Mouse (Mus musculus) MEL (cell line): ENCODE results near the gene Zfp408. TPM values are rescaled to one million over a fixed set of nuclear protein-coding genes. Genes with fewer than 3 reads are reported as not detected.

ENCODE experiments used
- DNase-seq: peaks from one replicate; pipeline ENCODE4 v3.0.0; 2011; ENCODE audit warnings: low read depth, low spot score
- H3K27ac ChIP-seq: 2 replicates; pipeline ENCODE4 v1.5.1; 2012; ENCODE audit warnings: low read depth, mild to moderate bottlenecking, control low read depth, low read length, moderate library complexity; ENCODE audit not compliant: control insufficient read depth
- H3K27me3 ChIP-seq, 2 experiments: fragments of 150-350 bp in 1 of 2; sonication (generic) in 1 of 2; 2 replicates each; pipeline ENCODE4 v1.6.1; 2012; ENCODE audit warnings: low read length in 2 of 2, mild to moderate bottlenecking in 2 of 2, improper control_type of control experiment in 1 of 2, moderate library complexity in 1 of 2; ENCODE audit not compliant: insufficient read depth in 2 of 2, control insufficient read depth in 1 of 2
- H3K36me3 ChIP-seq, 2 experiments: 2 replicates each; pipeline ENCODE4 v1.6.1; 2012 to 2014; ENCODE audit warnings: low read length in 2 of 2, improper control_type of control experiment in 1 of 2, inconsistent platforms in 1 of 2, mild to moderate bottlenecking in 1 of 2; ENCODE audit not compliant: insufficient read depth in 2 of 2, control insufficient read depth in 1 of 2
- H3K4me1 ChIP-seq, 2 experiments: fragments of 150-350 bp in 1 of 2; sonication (generic) in 1 of 2; 2 replicates each; pipeline ENCODE4 v1.6.1; 2012; ENCODE audit warnings: low read length in 2 of 2, improper control_type of control experiment in 1 of 2, mild to moderate bottlenecking in 1 of 2; ENCODE audit not compliant: insufficient read depth in 2 of 2, control insufficient read depth in 1 of 2
- H3K4me3 ChIP-seq, 2 experiments: fragments of 150-350 bp in 1 of 2; sonication (generic) in 1 of 2; 2 replicates each; pipeline ENCODE4 v1.5.1; 2012; ENCODE audit warnings: low read depth in 2 of 2, low read length in 2 of 2, mild to moderate bottlenecking in 2 of 2, moderate library complexity in 2 of 2, control low read depth in 1 of 2, improper control_type of control experiment in 1 of 2; ENCODE audit not compliant: control insufficient read depth in 1 of 2, insufficient read depth in 1 of 2
- H3K79me2 ChIP-seq: 2 replicates; pipeline ENCODE4 v1.6.1; 2012; ENCODE audit warnings: mild to moderate bottlenecking, low read length, moderate library complexity; ENCODE audit not compliant: control insufficient read depth, poor library complexity, insufficient read depth
- H3K9ac ChIP-seq: 2 replicates; pipeline ENCODE4 v1.6.1; 2012; ENCODE audit warnings: low read depth, mild to moderate bottlenecking, control low read depth, low read length, moderate library complexity; ENCODE audit not compliant: control insufficient read depth, poor library complexity, severe bottlenecking
- H3K9me3 ChIP-seq: fragments of 150-350 bp; sonication (generic); replicated peaks from 2 replicates; pipeline ENCODE4 v1.6.1; 2012; ENCODE audit warnings: mild to moderate bottlenecking, low read length, improper control_type of control experiment, moderate library complexity; ENCODE audit not compliant: insufficient read depth
- BHLHE40 ChIP-seq: IDR thresholded peaks from 2 replicates; pipeline ENCODE4 v1.6.1; 2012; ENCODE audit warnings: low read depth, mild to moderate bottlenecking, inconsistent platforms, low read length, improper control_type of control experiment, borderline replicate concordance
- CHD2 ChIP-seq: IDR thresholded peaks from 2 replicates; pipeline ENCODE4 v1.6.1; 2011; ENCODE audit warnings: low read length, improper control_type of control experiment
- CTCF ChIP-seq, 3 experiments: IDR thresholded peaks in 2 of 3; conservative IDR thresholded peaks in 1 of 3; 2 replicates each; pipeline ENCODE4 v1.5.1; 2011 to 2012; ENCODE audit warnings: low read length in 3 of 3, low read depth in 2 of 3, mild to moderate bottlenecking in 2 of 3, improper control_type of control experiment in 1 of 3, inconsistent platforms in 1 of 3, mixed read lengths in 1 of 3, moderate library complexity in 1 of 3; ENCODE audit not compliant: control insufficient read depth in 1 of 3, insufficient read depth in 1 of 3, poor library complexity in 1 of 3, severe bottlenecking in 1 of 3
- EP300 ChIP-seq, 2 experiments: IDR thresholded peaks; 2 replicates each; pipeline ENCODE4 v1.6.1; 2011; ENCODE audit warnings: improper control_type of control experiment in 2 of 2, low read length in 2 of 2, low read depth in 1 of 2, mild to moderate bottlenecking in 1 of 2
- GATA1 ChIP-seq: IDR thresholded peaks from 2 replicates; pipeline ENCODE4 v1.6.1; 2011; ENCODE audit warnings: low read depth, low read length, improper control_type of control experiment
- MAFK ChIP-seq: IDR thresholded peaks from 2 replicates; pipeline ENCODE4 v1.6.1; 2011; ENCODE audit warnings: low read depth, mild to moderate bottlenecking, low read length, improper control_type of control experiment, borderline replicate concordance
- MAX ChIP-seq: IDR thresholded peaks from 2 replicates; pipeline ENCODE4 v1.6.1; 2011; ENCODE audit warnings: low read length, improper control_type of control experiment
- MAZ ChIP-seq: IDR thresholded peaks from 2 replicates; pipeline ENCODE4 v1.6.1; 2012; ENCODE audit warnings: low read depth, mild to moderate bottlenecking, inconsistent platforms, low read length, improper control_type of control experiment
- MXI1 ChIP-seq: IDR thresholded peaks from 2 replicates; pipeline ENCODE4 v1.6.1; 2011; ENCODE audit warnings: mild to moderate bottlenecking, low read depth, low read length, improper control_type of control experiment
- MYC ChIP-seq: IDR thresholded peaks from 2 replicates; pipeline ENCODE4 v1.6.1; 2011; ENCODE audit warnings: low read depth, mild to moderate bottlenecking, low read length, improper control_type of control experiment, moderate library complexity
- RAD21 ChIP-seq: IDR thresholded peaks from 2 replicates; pipeline ENCODE4 v1.6.1; 2011; ENCODE audit warnings: mild to moderate bottlenecking, low read depth, low read length, improper control_type of control experiment
- RCOR1 ChIP-seq: IDR thresholded peaks from 2 replicates; pipeline ENCODE4 v1.6.1; 2012; ENCODE audit warnings: low read depth, mild to moderate bottlenecking, inconsistent platforms, low read length, improper control_type of control experiment
- SMC3 ChIP-seq: IDR thresholded peaks from 2 replicates; pipeline ENCODE4 v1.6.1; 2011; ENCODE audit warnings: low read depth, low read length, improper control_type of control experiment
- UBTF ChIP-seq: IDR thresholded peaks from 2 replicates; pipeline ENCODE4 v1.6.1; 2012; ENCODE audit warnings: low read depth, mild to moderate bottlenecking, inconsistent platforms, low read length, improper control_type of control experiment, moderate library complexity, borderline replicate concordance; ENCODE audit not compliant: insufficient read depth
- USF1 ChIP-seq: IDR thresholded peaks from 2 replicates; pipeline ENCODE4 v1.6.1; 2014; ENCODE audit warnings: low read depth, mild to moderate bottlenecking, inconsistent platforms, low read length, improper control_type of control experiment, moderate library complexity
- ZC3H11A ChIP-seq: IDR thresholded peaks from 2 replicates; pipeline ENCODE4 v1.6.1; 2012; ENCODE audit warnings: low read depth, mild to moderate bottlenecking, inconsistent platforms, low read length, improper control_type of control experiment
- polyA plus RNA-seq, 2 experiments: library from polyadenylated mRNA; stranded (reverse) in 1 of 2; unstranded in 1 of 2; fragments of >175 nt in 1 of 2; fragments of >200 nt in 1 of 2; gene quantifications; 2 replicates each; pipeline versions ENCODE4 v1.2.1 to v1.2.4; 2012; ENCODE audit warnings: low replicate concordance in 2 of 2, low read depth in 1 of 2; ENCODE audit not compliant: insufficient read length in 2 of 2, insufficient read depth in 1 of 2, missing spikeins in 1 of 2
- total RNA-seq: library from RNA; depleted of rRNA; stranded (reverse); fragments of 300-350 nt; gene quantifications from 2 replicates; pipeline ENCODE4 v1.2.3, GENCODE M21; 2012

The Zfp408 gene
- total and polyA plus RNA-seq, 3 experiments = 10.4 to 16.4 TPM; not detected in 1

- H3K27ac ChIP-seq = peak overlapping the region; percentile 41
- H3K27me3 ChIP-seq = no peaks in the 10 kb centered on the region
- peaks cover 0 to 4% of the 10 kb centered on the region in 2 experiments for H3K36me3 ChIP-seq
- TF ChIP-seq RCOR1 (no peak), USF1 (no peak), BHLHE40 (no peak), RAD21 (no peak), MYC (no peak)
- H3K9ac ChIP-seq = peak overlapping the region; percentile 92
- H3K79me2 ChIP-seq = peaks cover 26% of the 10 kb centered on the region
- peak overlapping the region; percentile 89 to 94 for H3K4me3 ChIP-seq
- no peaks in the 10 kb centered on the region for H3K9me3 ChIP-seq
- peaks cover 0 to 5% of the 10 kb centered on the region in 2 experiments; a peak in 2 of 4 replicates for H3K4me1 ChIP-seq
- no peak for DNase-seq
Observed at GRCm38 (mm10) chr2:91649152-91649551, 439 bp downstream of the Zfp408 start.

GRCm38 (mm10) chr2:91646733-91647132 lies 2.9 kb downstream of the Zfp408 start:
- H3K79me2 ChIP-seq = peaks cover 22% of the 10 kb centered on the region
- peaks cover 0 to 5% of the 10 kb centered on the region in 2 experiments; a peak in 3 of 4 replicates for H3K4me1 ChIP-seq
- no peak for TF ChIP-seq UBTF
- TF ChIP-seq RAD21 = peak; percentile 79
- TF ChIP-seq ZC3H11A = peak; percentile 74
- peak; percentile 94 for TF ChIP-seq MYC
- peak; percentile 76 for TF ChIP-seq SMC3
- peak; percentile 74 to 93 (median 91) for TF ChIP-seq CTCF (IDR thresholded peaks at IDR 0.05 in 2 of 3, conservative IDR thresholded peaks at IDR 0.05 in 1 of 3; ENCODE audit: control insufficient read depth in 1 of 3, insufficient read depth in 1 of 3, low read depth in 2 of 3, low read length in 3 of 3, poor library complexity in 1 of 3, severe bottlenecking in 1 of 3)
- peak; percentile 68; the same call in 1 of the 2 replicates for TF ChIP-seq MXI1
- TF ChIP-seq MAZ = no peak
- no peak for TF ChIP-seq RCOR1
- peak; percentile 77 for TF ChIP-seq MAX
- H3K36me3 ChIP-seq = peaks cover 0 to 4% of the 10 kb centered on the region in 2 experiments
- peak; percentile 88 for DNase-seq
- no peak overlapping the region for H3K27ac ChIP-seq
- H3K9ac ChIP-seq = no peak overlapping the region
- H3K27me3 ChIP-seq = no peaks in the 10 kb centered on the region
- H3K9me3 ChIP-seq = no peaks in the 10 kb centered on the region
- H3K4me3 ChIP-seq = no peak overlapping the region

DNA sequence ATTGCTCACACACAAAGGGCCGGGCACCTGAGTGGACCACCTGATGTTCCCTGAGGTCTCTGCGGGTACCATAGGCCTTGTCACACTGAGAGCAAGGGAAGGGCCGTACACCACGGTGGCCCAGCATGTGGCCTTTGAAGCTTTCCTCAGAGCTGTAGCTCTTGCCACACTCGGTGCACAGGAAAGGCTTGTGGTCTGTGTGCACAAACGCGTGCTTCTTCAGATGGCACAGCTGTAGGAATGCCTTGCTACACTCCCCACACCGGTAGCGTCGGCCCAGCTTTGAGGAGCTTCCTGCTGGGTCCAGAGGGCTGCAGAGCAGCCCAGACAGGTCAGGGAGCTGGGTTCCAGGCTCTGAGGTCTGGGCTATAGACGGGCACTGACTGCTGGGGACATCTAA lies 3.8 kb downstream of the Zfp408 start:
- Histone ChIP-seq H3K79me2 (peaks cover 19% of the 10 kb centered on the region), H3K4me3 (no peak overlapping the region), H3K27me3 (no peaks in the 10 kb centered on the region), H3K4me1 (peaks cover 0 to 3% of the 10 kb centered on the region in 2 experiments; a peak in 2 of 4 replicates), H3K9me3 (no peaks in the 10 kb centered on the region), H3K27ac (no peak overlapping the region), H3K9ac (no peak overlapping the region), H3K36me3 (peaks cover 0 to 4% of the 10 kb centered on the region in 2 experiments)
- no peak for TF ChIP-seq USF1
- TF ChIP-seq EP300 (IDR thresholded peaks at IDR 0.05; ENCODE audit: low read depth in 1 of 2, low read length in 2 of 2) = no peak
- TF ChIP-seq GATA1 = no peak
- TF ChIP-seq MAFK = no peak
- no peak for TF ChIP-seq CHD2
- TF ChIP-seq RAD21 = no peak
- no peak for TF ChIP-seq ZC3H11A
- no peak for DNase-seq
